Mouse (Mus musculus) left cerebral cortex, postnatal 4 days (tissue): ENCODE measurements around the gene Tunar. TPM values are rescaled to one million over a fixed set of nuclear protein-coding genes. Genes with fewer than 3 reads are reported as not detected.

Experiments
- DNase-seq: peaks from one replicate; pipeline ENCODE4 v3.0.0-alpha.2; 2022
- intact Hi-C: fragments of 180-260 bp; cut with DNase I; formaldehyde crosslinking; loops from one replicate; pipeline ENCODE4 v1.15.1; 2025
- total RNA-seq, 2 experiments: library from RNA; stranded (reverse); gene quantifications; 2 replicates each; pipeline ENCODE4 v1.2.3; 2021

Tunar gene
- total RNA-seq, 2 experiments from 2014 or later: 20.1 to 21.1 TPM

DNA sequence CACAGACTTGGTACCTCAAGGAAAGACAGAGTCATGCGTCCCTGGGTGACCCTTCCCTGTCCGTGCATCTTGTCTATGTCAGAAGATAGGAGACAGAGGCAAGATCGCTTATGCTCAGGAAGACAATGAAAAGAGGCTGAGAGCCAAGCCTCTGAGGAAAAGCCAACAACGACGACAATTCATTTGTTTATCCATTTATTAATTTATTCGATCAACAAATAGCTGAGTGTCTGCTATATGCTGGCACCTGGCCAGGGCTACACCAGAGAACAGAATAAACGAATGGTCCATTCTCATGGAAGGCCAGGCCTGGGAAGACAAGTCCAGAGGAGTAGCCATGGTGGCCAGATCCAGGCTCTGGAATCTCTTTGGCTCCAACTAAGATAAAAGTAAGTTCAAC, 61.0 kb downstream of the Tunar start:
- DNase-seq: no peak
- intact Hi-C loops: no loop called here

DNA sequence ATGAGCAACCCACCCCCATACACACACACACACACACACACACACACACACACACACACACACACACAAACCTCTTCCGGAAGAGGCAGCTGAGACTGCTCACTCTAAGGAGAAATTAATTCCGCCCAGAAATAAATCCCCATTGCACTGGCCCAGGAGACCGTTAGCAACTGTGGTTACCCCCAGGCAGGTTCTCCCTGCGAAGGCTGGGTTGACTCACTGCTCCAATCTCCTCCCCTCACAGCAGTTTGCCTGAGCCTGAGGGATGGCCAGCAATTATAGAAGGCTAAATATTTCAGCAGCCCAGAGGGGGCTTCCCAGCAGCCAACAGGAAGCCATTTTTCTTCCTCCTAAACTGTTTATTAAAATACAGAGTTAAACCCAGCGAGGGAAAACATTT, 64.5 kb downstream of the Tunar start:
- intact Hi-C loops: no loop called here
- DNase-seq: no peak

DNA sequence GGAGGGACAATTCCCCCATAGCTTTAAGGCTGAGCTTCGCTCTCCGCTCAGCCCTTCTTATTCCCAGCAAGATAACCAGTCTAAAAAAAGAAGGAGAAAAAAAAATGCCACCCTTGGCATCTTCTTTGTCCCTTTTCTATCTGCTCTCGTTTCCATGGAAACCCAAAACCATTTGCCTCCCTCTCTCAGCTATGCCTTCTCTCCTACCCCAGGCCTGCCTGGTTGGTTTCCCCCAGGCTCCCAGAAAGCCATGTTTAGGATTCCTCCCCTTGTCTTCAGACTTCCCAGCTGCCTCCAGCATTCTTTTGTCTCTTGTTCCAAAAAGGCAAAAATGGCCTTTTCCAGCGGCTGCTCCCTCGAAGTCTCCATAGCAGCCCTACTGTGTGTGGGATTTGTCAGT, 70.1 kb downstream of the Tunar start:
- DNase-seq: no peak
- intact Hi-C loops: no loop called here

DNA sequence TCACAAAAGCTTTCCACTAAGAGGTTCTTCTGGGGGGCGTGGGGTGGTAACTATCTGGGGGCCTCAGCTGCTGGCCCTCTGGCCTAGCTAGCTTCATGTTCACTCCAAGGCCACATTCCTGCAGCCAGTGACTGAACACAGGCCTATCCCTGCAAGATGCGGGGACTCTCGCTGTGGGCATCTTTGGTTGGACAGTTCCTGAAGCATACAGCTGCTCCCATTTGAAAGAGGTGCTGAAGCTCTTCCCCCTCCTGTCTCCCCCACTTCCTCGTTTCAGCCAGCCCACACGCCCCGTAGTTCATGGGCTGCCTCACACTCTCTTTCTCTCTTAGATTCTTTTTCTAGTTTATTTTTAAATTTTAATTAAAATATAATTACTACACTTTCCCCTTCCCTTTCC, 72.3 kb downstream of the Tunar start:
- intact Hi-C loops: no loop called here

GRCm38 (mm10) chr12:105413909-105414308, 80.2 kb downstream of the Tunar start:
- intact Hi-C loops: loop anchor here (10.0 kb wide), 1 partner anchor 139 kb away; no protein-coding TSS in a partner anchor
- DNase-seq: no peak

More for the DNA sequence above, 72.3 kb downstream of the Tunar start:
- DNase-seq: no peak

DNA sequence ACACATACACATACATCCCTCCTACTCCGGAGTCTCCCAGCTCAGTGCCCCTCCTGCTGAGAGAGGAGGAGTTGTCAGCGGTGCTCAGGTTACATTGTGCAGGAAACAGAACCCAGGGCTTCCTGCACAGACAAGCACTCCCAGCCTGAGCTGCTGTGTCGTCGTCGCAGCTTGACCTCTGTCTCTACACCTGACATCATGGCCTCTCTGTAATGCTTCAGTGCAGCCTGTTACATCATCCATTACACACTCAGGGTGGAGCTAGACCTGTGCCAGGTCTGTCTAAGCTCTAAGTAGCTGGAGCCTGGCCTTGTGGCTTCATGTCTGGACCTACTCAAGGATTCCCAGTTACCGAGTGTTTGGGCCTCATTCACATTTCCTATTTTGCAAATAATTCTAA, 86.8 kb downstream of the Tunar start:
- intact Hi-C loops: loop anchor here (10.0 kb wide), 2 partner anchors 86 to 466 kb away; partner anchors contain the start of gene Tunar
- no peak for DNase-seq

- intact Hi-C loops: loop anchor here (10.0 kb wide), 2 partner anchors 92 to 472 kb away; partner anchors contain the start of gene Tunar
- DNase-seq: no peak
These were observed 92.9 kb downstream of the Tunar start for GRCm38 (mm10) chr12:105426541-105426940.

DNA sequence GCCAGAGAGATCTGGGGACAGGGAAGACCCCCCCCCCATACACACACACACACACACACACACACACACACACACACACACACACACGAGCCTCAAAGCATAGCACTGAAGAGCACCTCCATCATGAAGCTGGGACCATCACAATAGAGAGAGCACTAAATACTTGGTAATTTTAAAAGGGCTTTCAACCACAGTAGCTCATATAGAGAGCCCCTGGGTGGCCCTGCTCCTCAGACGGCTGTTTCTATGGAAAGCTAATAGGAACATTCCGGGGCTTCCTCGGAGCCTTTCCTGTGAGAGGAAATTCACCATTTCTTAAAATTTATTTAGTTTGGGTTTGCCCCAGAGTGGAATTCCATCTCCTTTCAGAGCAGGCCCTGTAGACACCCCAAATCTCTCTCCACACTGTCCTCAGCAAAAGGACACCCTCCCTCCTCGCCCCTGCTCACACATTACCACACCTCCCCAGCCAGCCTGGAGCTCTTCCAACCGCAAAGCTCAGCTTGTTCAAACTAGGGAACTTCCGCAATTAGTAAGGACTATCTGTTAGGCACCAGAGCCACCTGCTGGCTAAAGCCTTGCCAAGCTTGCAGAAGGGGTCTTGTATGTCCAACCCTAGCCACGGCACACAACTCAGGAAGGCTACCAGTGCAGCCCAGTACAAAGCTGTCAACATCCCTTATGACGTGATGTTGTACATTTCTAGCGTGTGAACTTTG, 93.5 kb downstream of the Tunar start:
- peak; percentile 94 for DNase-seq
- intact Hi-C loops: loop anchor here (10.0 kb wide), 2 partner anchors 92 to 472 kb away; partner anchors contain the start of gene Tunar

- no peak for DNase-seq
- intact Hi-C loops: loop anchor here (10.0 kb wide), 1 partner anchor 173 kb away; the partner anchor contains the start of gene Bdkrb1
These were observed 98.2 kb downstream of the Tunar start for GRCm38 (mm10) chr12:105431872-105432271.

DNA sequence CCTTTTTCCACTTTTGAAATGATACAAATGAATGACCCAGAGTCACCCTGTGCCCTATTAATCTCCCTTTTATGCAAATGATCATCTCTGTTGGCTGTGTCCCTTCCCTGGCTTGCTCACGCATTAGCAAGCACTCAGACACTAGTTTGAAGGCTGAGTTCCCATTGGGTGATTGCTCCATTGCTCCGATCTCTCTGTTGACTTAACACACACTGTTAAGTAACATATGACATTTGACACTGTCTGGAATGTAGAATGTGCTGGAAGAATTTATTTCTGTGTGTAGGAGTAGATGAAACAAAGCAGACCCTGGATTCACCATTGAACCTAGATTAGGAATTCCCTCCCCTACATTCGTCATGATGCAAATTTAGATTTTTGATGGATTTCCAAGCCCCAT, 99.1 kb downstream of the Tunar start:
- intact Hi-C loops: loop anchor here (10.0 kb wide), 1 partner anchor 172 kb away; the partner anchor contains the start of gene Bdkrb1
- no peak for DNase-seq

Other genes starting within 250 kb of the Tunar start
- gene Tcl1b2, start 187.9 kb upstream of the Tunar start, total RNA-seq: not detected
- not detected for gene Tcl1b1, start 174.2 kb upstream of the Tunar start, total RNA-seq
- not detected for gene Tcl1b5, start 157.5 kb upstream of the Tunar start, total RNA-seq
- not detected for gene Tcl1b3, start 142.8 kb upstream of the Tunar start, total RNA-seq
- not detected for gene Tcl1b4, start 131.9 kb upstream of the Tunar start, total RNA-seq
- gene Tcl1, start 111.1 kb upstream of the Tunar start, total RNA-seq: not detected
- gene D430019H16Rik, start 120.0 kb downstream of the Tunar start, total RNA-seq: 100 to 1,000 TPM; 210 to 211 TPM
- gene Bdkrb2, start 229.4 kb downstream of the Tunar start, total RNA-seq: under 1 TPM; 0.42 to 0.58 TPM